Mouse (Mus musculus): Measurements from ENCODE around the gene Erfe.

DNA sequence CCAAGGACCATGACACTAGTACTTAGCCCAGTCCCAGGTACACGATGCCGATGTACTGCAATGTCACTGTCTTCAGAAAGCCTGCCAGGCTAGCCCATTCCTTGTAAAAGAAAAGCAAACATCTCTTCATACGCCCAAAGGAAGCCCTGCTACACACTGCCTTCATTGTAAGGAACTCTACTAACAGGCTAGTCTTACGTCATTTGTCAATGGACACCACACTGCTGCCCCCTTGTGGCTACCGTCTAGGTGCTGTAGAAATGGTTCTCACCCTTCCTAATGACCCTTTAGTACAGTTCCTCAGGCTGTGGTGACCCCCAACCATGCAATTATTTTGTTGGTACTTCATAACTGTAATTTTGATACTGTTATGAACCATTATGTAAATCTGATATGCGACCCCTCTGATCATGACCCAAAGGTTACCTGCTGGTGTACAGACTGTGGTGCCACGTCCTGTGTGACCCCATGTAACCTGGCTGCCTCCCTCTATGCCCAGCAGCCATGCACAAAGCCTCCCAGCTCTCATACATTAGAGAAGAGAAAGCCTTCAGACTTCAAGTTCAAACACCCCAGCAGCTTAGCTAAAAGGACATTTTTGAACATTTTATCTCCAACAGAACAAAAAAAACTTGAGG, 14.3 kb downstream of the Erfe start:
- TF ChIP-seq POLR2A (IDR thresholded peaks at IDR 0.05; ENCODE audit: insufficient read depth, low read depth, low read length), result no peak
- TF ChIP-seq CTCF (IDR thresholded peaks at IDR 0.05; ENCODE audit: insufficient read depth, low read depth, low read length), result no peak

Data from olfactory bulb, adult 2 months (tissue).